Mouse (Mus musculus) thymus, adult 2 months (tissue): ENCODE measurements around the gene Shisal1.

ENCODE experiments used
- CTCF ChIP-seq: fragments of 200-500 bp; IDR thresholded peaks from 2 replicates; pipeline ENCODE4 v1.5.1; 2012; ENCODE audit warnings: mild to moderate bottlenecking, control low read depth, low read length, moderate library complexity, borderline replicate concordance; ENCODE audit not compliant: control insufficient read depth, poor library complexity, insufficient read depth; ENCODE audit errors: extremely low read depth
- POLR2A ChIP-seq: fragments of 200-500 bp; IDR thresholded peaks from 2 replicates; pipeline ENCODE4 v1.6.1; 2012; ENCODE audit warnings: mild to moderate bottlenecking, low read length, control low read depth, moderate library complexity; ENCODE audit not compliant: control insufficient read depth, poor library complexity, insufficient read depth; ENCODE audit errors: extremely low read depth

DNA sequence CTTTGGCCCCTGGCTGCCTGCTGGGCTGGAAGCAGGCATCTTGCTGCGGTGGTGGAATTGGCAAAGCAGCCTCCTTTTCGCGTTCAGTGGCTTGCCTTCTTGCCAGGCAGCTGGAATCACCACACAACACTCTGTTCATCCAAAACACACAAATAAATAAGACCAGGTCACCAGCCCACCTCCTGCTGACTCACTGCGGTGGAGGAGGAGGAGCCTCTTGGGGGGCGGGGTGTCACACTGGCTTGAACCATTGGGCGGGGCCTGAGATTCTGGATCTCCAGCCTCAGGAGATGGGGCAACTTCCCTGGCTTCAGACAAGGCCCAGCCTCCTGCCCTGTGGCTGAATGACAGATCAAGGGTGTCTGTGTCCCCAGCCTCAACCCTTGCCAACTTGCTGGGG lies 34.5 kb downstream of the Shisal1 start:
- TF ChIP-seq CTCF: no peak
- TF ChIP-seq POLR2A: no peak
